Mouse (Mus musculus): ENCODE measurements around the gene Gm21905.

Gene Gm21905

GRCm38 (mm10) chr5:67884422-67885210 is 61.6 kb downstream of the Gm21905 start:
- H3K4me1 ChIP-seq (replicated peaks; ENCODE audit: low read depth, low read length), result no peaks in the 10 kb centered on the region
- TF ChIP-seq CTCF (conservative IDR thresholded peaks at IDR 0.05; ENCODE audit: low read length) (no peak), NANOG (IDR thresholded peaks at IDR 0.05; ENCODE audit: borderline replicate concordance, low read length) (no peak), POU5F1 (IDR thresholded peaks at IDR 0.05; ENCODE audit: borderline replicate concordance, low read length) (no peak)
- H3K27me3 ChIP-seq (ENCODE audit: insufficient read depth, low read length), result no peaks in the 10 kb centered on the region
- no peaks in the 10 kb centered on the region for H3K9me3 ChIP-seq (ENCODE audit: low read length)
- no peaks in the 10 kb centered on the region for H3K36me3 ChIP-seq (ENCODE audit: insufficient read depth, low read length)
- no peak overlapping the region for H3K4me3 ChIP-seq (replicated peaks; ENCODE audit: low read length)

- Histone ChIP-seq H3K4me1 (replicated peaks; ENCODE audit: low read depth, low read length) (no peaks in the 10 kb centered on the region), H3K27me3 (ENCODE audit: insufficient read depth, low read length) (no peaks in the 10 kb centered on the region; the same call in 1 of the 2 replicates), H3K4me3 (replicated peaks; ENCODE audit: low read length) (no peak overlapping the region), H3K36me3 (ENCODE audit: insufficient read depth, low read length) (no peaks in the 10 kb centered on the region), H3K9me3 (ENCODE audit: low read length) (no peaks in the 10 kb centered on the region)
- TF ChIP-seq NANOG (IDR thresholded peaks at IDR 0.05; ENCODE audit: borderline replicate concordance, low read length) (no peak), CTCF (conservative IDR thresholded peaks at IDR 0.05; ENCODE audit: low read length) (no peak)
These were observed 62.6 kb downstream of the Gm21905 start for GRCm38 (mm10) chr5:67883564-67884171.
